Mouse (Mus musculus): ENCODE measurements around the gene Nup85.
A peak's percentile ranks its signal among the peaks of the same experiment; 100 is the strongest.

Nup85 gene

DNA sequence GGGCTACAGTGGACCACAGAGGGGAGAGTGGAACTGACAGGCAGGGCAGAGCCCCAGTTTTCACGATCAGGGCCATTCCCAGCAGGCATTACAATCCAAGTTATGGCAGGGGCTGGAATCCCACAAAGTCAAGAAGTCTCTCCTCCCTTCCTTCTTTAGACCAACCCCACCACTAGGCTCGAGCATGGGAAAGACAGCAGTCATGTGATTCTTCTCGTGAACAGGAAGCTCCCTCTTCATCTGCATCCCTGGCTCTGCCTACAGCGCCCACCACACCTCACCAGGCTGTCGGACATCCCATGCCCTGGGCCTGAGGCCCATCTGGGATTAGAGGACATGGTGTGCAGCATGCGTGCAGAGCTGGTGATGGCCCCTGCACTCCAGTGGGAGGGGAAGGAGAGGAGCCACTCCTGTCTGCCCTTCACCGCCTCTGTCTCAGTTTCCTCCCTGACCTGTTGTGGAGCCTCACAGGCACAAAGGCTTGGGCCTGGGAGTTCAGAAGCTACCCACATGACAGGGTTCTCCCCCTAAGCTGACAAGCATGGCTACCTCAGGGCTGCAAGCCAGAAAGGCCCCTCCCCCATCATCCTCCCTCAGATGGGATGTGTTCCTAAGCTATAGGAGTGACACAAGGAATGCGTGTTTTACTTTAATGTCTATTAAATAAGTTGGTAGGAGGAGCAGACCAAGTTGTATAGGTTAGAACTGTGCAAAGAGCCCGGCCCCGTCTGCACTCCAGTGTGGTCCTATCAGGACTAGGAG is 50.3 kb downstream of the Nup85 start:
- peak; percentile 55 for DNase-seq

GRCm38 (mm10) chr11:115615108-115615825 is 51.0 kb downstream of the Nup85 start:
- DNase-seq = no peak

GRCm38 (mm10) chr11:115615875-115616274 is 51.6 kb downstream of the Nup85 start:
- DNase-seq = no peak

GRCm38 (mm10) chr11:115616371-115616770 is 52.1 kb downstream of the Nup85 start:
- DNase-seq = no peak

DNA sequence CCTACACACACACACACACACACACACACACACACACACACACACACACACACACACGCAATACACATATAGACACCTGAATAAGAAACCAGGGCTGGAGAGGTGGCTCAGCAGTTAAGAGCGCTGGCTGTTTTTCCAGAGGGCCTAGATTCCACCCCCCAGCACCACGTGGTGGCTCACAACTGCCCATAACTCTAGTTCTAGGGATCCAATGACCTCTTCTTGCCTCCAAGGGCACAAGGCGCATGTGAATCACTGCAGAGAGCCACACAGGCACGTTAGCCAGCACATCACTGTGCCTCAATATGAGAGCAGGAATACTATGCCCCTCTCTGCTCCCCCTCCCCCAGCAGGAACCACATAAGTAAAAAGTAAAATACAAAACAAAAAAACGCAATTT is 52.7 kb downstream of the Nup85 start:
- DNase-seq = no peak

- no peak for DNase-seq
Measured at GRCm38 (mm10) chr11:115618001-115618400, 53.8 kb downstream of the Nup85 start.

GRCm38 (mm10) chr11:115618732-115619516 is 54.7 kb downstream of the Nup85 start:
- no peak for DNase-seq

- no peak for DNase-seq
Measured at GRCm38 (mm10) chr11:115619949-115620348, 55.7 kb downstream of the Nup85 start.

- DNase-seq = peak; percentile 38
Measured at GRCm38 (mm10) chr11:115623487-115624070, 59.3 kb downstream of the Nup85 start.

DNA sequence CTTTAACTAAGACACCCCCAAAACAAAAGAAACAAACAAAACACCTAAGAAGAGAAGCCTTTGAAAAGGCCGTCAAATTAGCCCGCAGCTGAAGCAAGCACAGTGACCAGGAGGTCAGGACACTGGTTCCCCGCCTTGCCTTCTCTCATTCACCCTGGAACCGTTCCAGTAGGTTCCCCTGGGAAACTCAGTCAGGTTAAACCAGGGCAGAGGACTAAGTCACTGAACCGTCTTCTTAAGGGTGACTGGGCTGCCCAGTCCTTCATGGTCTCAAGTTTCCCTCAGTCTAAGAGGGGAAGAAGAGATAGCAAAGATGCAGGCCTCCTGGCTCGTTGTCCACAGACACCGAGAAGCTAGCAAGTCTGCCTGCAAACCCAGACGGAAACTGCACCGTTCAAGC is 61.6 kb downstream of the Nup85 start:
- peak; percentile 41 for DNase-seq

- DNase-seq = peak; percentile 63
Measured at GRCm38 (mm10) chr11:115626824-115627616, 62.8 kb downstream of the Nup85 start.

- peak; percentile 100 for DNase-seq
Measured at GRCm38 (mm10) chr11:115627705-115628464, 63.7 kb downstream of the Nup85 start, which contains the start of gene Slc25a19. Gene Slc25a19, minus strand, starts transcription at chr11:115628295.

DNA sequence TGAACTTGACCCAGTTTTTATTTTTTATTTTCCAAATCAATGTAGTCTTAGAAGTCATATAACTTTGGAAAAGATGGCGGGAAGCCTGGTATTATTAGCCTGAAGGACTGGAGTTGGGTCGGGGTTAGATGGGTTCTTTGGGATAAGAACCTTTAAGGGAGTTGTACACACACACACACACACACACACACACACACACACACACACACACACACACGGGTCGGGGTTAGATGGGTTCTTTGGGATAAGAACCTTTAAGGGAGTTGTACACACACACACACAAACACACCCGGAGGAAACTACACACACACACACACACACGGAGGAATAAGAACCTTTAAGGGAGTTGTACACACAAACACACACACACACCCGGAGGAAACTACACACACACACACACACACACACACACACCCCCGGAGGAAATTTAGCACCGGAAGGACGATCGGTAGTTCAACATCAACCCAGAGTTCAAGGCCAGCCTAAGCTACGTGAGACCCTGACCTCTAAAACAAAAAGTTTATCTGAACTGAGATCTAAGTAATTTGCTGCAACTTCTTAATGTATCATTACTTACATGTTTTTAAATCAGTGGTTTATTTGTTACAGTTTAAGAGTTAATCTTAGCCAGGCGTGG is 64.3 kb downstream of the Nup85 start:
- DNase-seq = no peak

GRCm38 (mm10) chr11:115629734-115630531 is 65.7 kb downstream of the Nup85 start:
- DNase-seq = peak; percentile 41

DNA sequence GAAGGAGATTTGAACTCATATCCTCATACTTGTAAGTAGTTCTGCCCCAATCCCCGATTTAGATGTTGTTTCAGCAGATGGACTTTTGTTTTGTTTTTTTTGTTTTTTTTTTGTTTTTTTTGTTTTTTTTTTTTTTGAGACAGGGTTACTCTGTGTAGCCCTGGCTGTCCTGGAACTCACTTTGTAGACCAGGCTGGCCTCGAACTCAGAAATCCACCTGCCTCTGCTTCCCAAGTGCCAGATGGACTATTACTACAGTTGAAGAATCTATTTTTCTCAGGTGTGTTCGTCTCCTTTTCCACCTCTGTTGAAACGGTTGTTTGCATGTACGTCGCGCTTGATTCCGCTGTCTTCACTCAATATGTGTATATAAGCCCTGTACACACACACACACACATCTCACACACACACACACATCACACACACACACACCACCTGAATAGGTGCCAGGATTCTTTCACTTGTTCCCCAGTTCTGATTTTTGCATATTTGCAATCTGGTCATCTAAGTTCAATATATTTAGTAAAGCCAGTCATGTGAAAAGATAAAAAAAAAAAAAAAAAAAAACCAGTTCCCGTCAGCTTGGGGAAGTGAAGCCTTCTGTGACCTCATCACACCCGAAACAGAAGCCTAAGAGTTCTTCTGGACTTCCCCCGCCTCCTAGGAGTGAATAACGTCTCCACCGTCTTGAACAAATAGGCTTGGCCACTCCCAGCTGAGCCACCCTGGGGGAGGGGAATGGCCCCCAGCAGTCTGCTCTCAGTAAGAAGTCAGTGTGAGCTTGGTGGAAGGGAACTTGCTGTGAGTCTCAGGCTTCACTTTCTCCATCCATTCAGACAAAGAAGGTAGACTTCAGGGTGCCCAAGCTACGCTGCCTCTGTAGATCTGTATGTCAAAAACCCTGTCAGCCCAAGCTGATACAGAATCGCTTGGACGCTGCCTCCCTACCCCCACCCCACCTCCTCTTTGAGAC is 66.6 kb downstream of the Nup85 start:
- DNase-seq = peak; percentile 45

GRCm38 (mm10) chr11:115631505-115631890 is 67.3 kb downstream of the Nup85 start:
- no peak for DNase-seq

GRCm38 (mm10) chr11:115632247-115632646 is 68.0 kb downstream of the Nup85 start:
- no peak for DNase-seq

- DNase-seq = no peak
Measured at GRCm38 (mm10) chr11:115632862-115633261, 68.6 kb downstream of the Nup85 start.

Data from cerebellum, adult 9-10 months (tissue).